Mouse (Mus musculus) liver, embryonic 14.5 days (tissue): ENCODE data around the gene Clba1.

ENCODE experiments used
- CTCF ChIP-seq: IDR thresholded peaks from 2 replicates; pipeline ENCODE4 v1.5.1; 2016; ENCODE audit warnings: antibody characterized with exemption, low read depth, control low read depth
- EP300 ChIP-seq: IDR thresholded peaks from 2 replicates; pipeline ENCODE4 v1.6.1; 2016; ENCODE audit warnings: antibody characterized with exemption, low read depth

DNA sequence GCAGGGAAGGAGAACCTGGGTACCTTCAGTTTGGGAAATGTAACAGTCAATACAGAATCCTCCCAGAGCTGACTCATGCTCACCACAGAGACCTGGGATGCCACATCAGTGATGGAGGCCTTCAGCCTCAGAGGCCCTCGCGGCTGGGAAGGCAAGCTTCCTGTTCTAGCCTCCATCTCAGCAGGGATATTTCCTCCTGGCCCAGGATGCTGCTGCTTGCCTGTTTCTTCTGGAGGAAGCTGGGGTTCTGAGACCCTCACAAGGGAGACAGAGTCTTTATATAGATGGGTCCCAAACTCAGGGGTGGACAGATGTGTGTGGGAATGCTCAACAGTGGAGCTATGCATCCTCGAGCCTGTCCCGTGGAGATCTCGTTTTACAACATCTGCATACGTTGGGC lies 34.7 kb upstream of the Clba1 start:
- no peak for TF ChIP-seq CTCF
- no peak for TF ChIP-seq EP300
